Mouse (Mus musculus) spleen, adult 2 months (tissue): ENCODE results near the gene Itsn1. TPM values are rescaled to one million over a fixed set of nuclear protein-coding genes. Genes with fewer than 3 reads are reported as not detected.

Experiments
- DNase-seq, 2 experiments: peaks; one replicate each; pipeline versions ENCODE4 v3.0.0 to v3.0.0-alpha.2; 2012 to 2021; ENCODE audit warnings: low spot score in 2 of 2, low read depth in 1 of 2
- H3K27ac ChIP-seq: fragments of 200-500 bp; 2 replicates; pipeline ENCODE4 v1.5.1; 2012; ENCODE audit warnings: low read length, inconsistent platforms; ENCODE audit not compliant: insufficient read depth
- H3K27me3 ChIP-seq: fragments of 200-500 bp; 2 replicates; pipeline ENCODE4 v1.6.1; 2012; ENCODE audit warnings: mild to moderate bottlenecking, moderate library complexity, low read length, inconsistent platforms; ENCODE audit not compliant: control insufficient read depth, insufficient read depth
- H3K36me3 ChIP-seq: fragments of 200-500 bp; 2 replicates; pipeline ENCODE4 v1.6.1; 2012; ENCODE audit warnings: mild to moderate bottlenecking, low read length, inconsistent platforms; ENCODE audit not compliant: control insufficient read depth, insufficient read depth
- H3K4me1 ChIP-seq: fragments of 200-500 bp; 2 replicates; pipeline ENCODE4 v1.6.1; 2011; ENCODE audit warnings: inconsistent platforms; ENCODE audit not compliant: control insufficient read depth, insufficient read depth, insufficient read length
- H3K4me3 ChIP-seq: fragments of 200-500 bp; 2 replicates; pipeline ENCODE4 v1.5.1; 2011; ENCODE audit warnings: mild to moderate bottlenecking, inconsistent platforms; ENCODE audit not compliant: insufficient read depth, insufficient read length; ENCODE audit errors: extremely low read depth
- CTCF ChIP-seq: fragments of 200-500 bp; IDR thresholded peaks from 2 replicates; pipeline ENCODE4 v1.5.1; 2011; ENCODE audit warnings: mild to moderate bottlenecking, inconsistent platforms; ENCODE audit not compliant: insufficient read depth, insufficient read length, insufficient replicate concordance; ENCODE audit errors: extremely low read depth
- POLR2A ChIP-seq: fragments of 200-500 bp; IDR thresholded peaks from 2 replicates; pipeline ENCODE4 v1.6.1; 2011; ENCODE audit warnings: low read depth, low read length, inconsistent platforms
- WGBS: fragments of 180-500 bp; shearing (Covaris S2); methylation state at CpG from one replicate; pipeline ENCODE4 v1.1.7; 2018; 5-methylcytosine and 5-hydroxymethylcytosine counted together
- polyA plus RNA-seq: library from polyadenylated mRNA; depleted of rRNA; stranded (reverse); fragments of >200 nt; gene quantifications from 2 replicates; pipeline ENCODE4 v1.2.3, GENCODE M21; 2012; rRNA removed

Itsn1 gene
- 21.7 and 36.0 TPM in 2 replicates for polyA plus RNA-seq

DNA sequence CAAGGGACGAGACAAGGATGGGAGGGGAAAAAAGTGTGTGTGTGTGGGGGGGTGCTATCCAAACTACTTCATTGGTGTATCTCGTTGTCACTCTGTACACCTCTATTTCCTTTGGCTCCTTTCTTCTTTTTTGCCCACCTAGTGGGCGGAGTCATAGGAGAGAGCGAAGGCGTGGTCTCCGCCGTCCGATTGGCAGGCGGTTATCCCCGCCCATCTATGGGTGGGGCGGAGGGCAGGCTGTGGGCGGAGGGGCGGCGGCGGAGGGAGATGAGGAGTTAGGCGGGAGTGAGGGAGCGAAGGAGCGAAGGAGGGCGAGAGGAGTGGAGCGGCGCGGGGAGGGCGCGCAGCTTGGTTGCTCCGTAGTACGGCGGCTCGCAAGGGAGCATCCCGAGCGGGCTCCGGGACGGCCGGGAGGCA lies at the start of gene Itsn1:
Gene Itsn1 (plus strand): TSS at position 216 of the 417 bp plus-strand sequence.
- H3K36me3 ChIP-seq: no peaks in the 10 kb centered on the region
- WGBS: 0% methylated on average over 24 of the region's 33 CpGs
- H3K4me3 ChIP-seq: peak within 1 kb of the TSS; percentile 91
- DNase-seq: peak; percentile 97 to 99
- H3K4me1 ChIP-seq: no peaks in the 10 kb centered on the region
- peak within 1 kb of the TSS; percentile 83 for H3K27ac ChIP-seq
- H3K27me3 ChIP-seq: peaks cover 11% of the 10 kb centered on the region
- TF ChIP-seq CTCF: no peak
- TF ChIP-seq POLR2A: peak; percentile 54

GRCm38 (mm10) chr16:91680656-91681055 lies 48.4 kb upstream of the Itsn1 start:
- DNase-seq: no peak

DNA sequence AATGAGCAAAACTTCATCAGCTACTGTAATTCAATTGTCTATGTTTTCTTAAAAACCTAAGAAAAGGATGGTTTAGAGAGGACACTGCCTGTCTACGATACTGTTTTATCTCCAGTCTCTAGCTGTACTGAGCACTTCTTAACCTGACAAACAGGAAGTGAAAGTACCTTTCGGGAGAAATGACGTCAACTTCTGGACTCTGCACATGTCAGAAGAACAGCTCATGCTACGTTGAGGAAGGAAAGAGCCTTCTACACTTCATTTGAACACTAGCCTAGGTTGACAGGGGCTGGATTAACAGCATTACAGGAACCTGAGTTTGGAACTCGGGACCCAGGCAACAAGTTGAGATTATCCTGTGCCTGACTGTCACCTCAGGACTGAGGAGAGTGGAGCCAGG lies 43.6 kb upstream of the Itsn1 start:
- Histone ChIP-seq H3K27ac (peak overlapping the region; percentile 46), H3K4me3 (no peak overlapping the region), H3K4me1 (peaks cover 8% of the 10 kb centered on the region), H3K36me3 (peaks cover 21% of the 10 kb centered on the region), H3K27me3 (no peaks in the 10 kb centered on the region)
- peak; percentile 12 to 94 for DNase-seq
- WGBS: 19% methylated on average over 5 of the region's 5 CpGs
- TF ChIP-seq CTCF (no peak), POLR2A (no peak; the same call in 1 of the 2 replicates)

More at GRCm38 (mm10) chr16:91680656-91681055, 48.4 kb upstream of the Itsn1 start:
- TF ChIP-seq POLR2A (no peak), CTCF (no peak)
- no peak overlapping the region for H3K27ac ChIP-seq
- WGBS: 83% methylated on average over 5 of the region's 5 CpGs
- peaks cover 46% of the 10 kb centered on the region for H3K36me3 ChIP-seq
- H3K4me3 ChIP-seq: no peak overlapping the region
- H3K4me1 ChIP-seq: peaks cover under 1% of the 10 kb centered on the region; the same call in 1 of the 2 replicates
- H3K27me3 ChIP-seq: no peaks in the 10 kb centered on the region

- Histone ChIP-seq H3K4me1 (peaks cover 8% of the 10 kb centered on the region), H3K27me3 (no peaks in the 10 kb centered on the region), H3K36me3 (peaks cover 16% of the 10 kb centered on the region), H3K4me3 (no peak overlapping the region), H3K27ac (no peak overlapping the region)
- DNase-seq: no peak
- WGBS: 89% methylated on average over 5 of the region's 5 CpGs
- TF ChIP-seq CTCF: no peak
- no peak for TF ChIP-seq POLR2A
Observed at GRCm38 (mm10) chr16:91686369-91686768, 42.7 kb upstream of the Itsn1 start.

- H3K36me3 ChIP-seq: peaks cover 6% of the 10 kb centered on the region
- peak overlapping the region; percentile 92 for H3K27ac ChIP-seq
- no peak for DNase-seq
- H3K27me3 ChIP-seq: no peaks in the 10 kb centered on the region
- H3K4me1 ChIP-seq: peaks cover 8% of the 10 kb centered on the region
- H3K4me3 ChIP-seq: peak overlapping the region; percentile 95
- TF ChIP-seq CTCF (no peak), POLR2A (no peak)
- WGBS: 2% methylated on average over 50 of the region's 51 CpGs
Observed at GRCm38 (mm10) chr16:91688023-91688618, 41.0 kb upstream of the Itsn1 start.

- TF ChIP-seq CTCF: no peak
- TF ChIP-seq POLR2A: peak; percentile 62
- peak; percentile 81 to 95 for DNase-seq
- peak within 1 kb of the TSS; percentile 94 for H3K27ac ChIP-seq
- peaks cover 5% of the 10 kb centered on the region for H3K36me3 ChIP-seq
- H3K27me3 ChIP-seq: no peaks in the 10 kb centered on the region
- WGBS: under 1% methylated on average over 71 of the region's 71 CpGs
- peak within 1 kb of the TSS; percentile 95 for H3K4me3 ChIP-seq
- H3K4me1 ChIP-seq: peaks cover 8% of the 10 kb centered on the region
Observed at GRCm38 (mm10) chr16:91688619-91689334, 40.3 kb upstream of the Itsn1 start, which contains the start of gene Donson. Gene Donson (minus strand): TSS chr16:91688770.

- H3K36me3 ChIP-seq: no peaks in the 10 kb centered on the region
- 31% methylated on average over 7 of the region's 7 CpGs for WGBS
- H3K27me3 ChIP-seq: no peaks in the 10 kb centered on the region
- no peak overlapping the region for H3K4me3 ChIP-seq
- TF ChIP-seq POLR2A (no peak), CTCF (no peak)
- peaks cover 8% of the 10 kb centered on the region for H3K4me1 ChIP-seq
- H3K27ac ChIP-seq: no peak overlapping the region
- no peak for DNase-seq
Observed at GRCm38 (mm10) chr16:91689791-91690190, 39.3 kb upstream of the Itsn1 start.
